Mouse (Mus musculus) ES-Bruce4 (cell line): Measurements from ENCODE around the gene Bace2.

Experiments used
- CTCF ChIP-seq: IDR thresholded peaks from one replicate; pipeline ENCODE4 v1.8.1; 2011; ENCODE audit warnings: low read depth, low read length
- EP300 ChIP-seq: IDR thresholded peaks from 2 replicates; pipeline ENCODE4 v1.6.1; 2011; ENCODE audit warnings: low read depth, low read length; ENCODE audit not compliant: insufficient read depth

DNA sequence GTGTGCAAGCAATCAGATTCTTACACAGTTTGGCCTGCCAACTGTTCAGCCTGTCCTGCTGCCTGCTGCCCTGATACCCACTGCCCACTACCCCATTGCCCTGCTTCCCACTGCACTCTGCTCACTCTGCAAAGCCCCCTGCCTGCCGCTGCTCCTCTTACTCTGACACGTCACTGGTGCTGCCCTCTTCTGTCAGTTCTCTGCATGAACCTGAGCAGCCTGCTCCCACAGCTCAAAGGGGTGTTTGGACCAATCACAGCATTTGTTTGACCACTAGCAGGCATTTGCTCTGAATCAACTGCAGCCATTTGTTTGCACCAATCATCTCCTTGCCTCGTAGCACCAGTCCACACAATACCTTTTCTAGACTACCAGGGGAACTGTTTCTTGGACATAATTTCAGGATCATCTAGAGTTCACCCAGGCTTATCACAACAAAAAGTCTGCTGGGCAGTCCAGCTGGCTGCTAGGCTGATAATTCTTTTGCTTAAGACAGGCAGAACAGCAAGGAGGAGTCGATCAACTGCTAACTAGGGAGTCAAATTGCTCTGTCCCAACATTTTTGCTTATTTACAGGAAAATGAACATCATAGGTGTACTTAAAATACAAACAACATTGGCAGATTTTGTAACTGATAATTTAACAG, 61.5 kb downstream of the Bace2 start:
- no peak for TF ChIP-seq EP300
- peak; percentile 71 for TF ChIP-seq CTCF
